Mouse (Mus musculus) ES-Bruce4 (cell line): ENCODE measurements around the gene Fam151b.

ENCODE experiments used
- CTCF ChIP-seq: IDR thresholded peaks from one replicate; pipeline ENCODE4 v1.8.1; 2011; ENCODE audit warnings: low read depth, low read length
- EP300 ChIP-seq: IDR thresholded peaks from 2 replicates; pipeline ENCODE4 v1.6.1; 2011; ENCODE audit warnings: low read depth, low read length; ENCODE audit not compliant: insufficient read depth
- POLR2A ChIP-seq: IDR thresholded peaks from one replicate; pipeline ENCODE4 v1.8.1; 2011; ENCODE audit warnings: low read length; ENCODE audit not compliant: insufficient read depth

DNA sequence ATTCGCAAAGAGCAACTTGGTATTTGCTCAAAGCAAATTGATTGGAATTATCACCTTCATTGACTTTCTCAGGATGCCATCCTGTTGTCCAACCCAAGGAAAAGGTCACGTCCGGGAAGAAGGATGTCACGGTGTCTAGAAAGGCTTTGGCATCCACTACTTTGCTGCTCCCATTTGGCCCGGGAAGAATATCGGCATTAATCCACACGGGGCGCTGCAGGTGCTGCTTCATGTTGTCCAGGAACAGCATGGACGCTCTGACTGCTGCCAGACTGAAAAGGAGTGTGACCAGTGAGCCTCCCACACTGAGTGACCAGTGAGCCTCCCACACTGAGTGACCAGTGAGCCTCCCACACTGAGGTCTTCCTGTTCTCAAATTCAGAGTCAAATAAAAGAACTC is 15.9 kb downstream of the Fam151b start:
- TF ChIP-seq POLR2A (no peak), CTCF (no peak), EP300 (no peak)
